Mouse (Mus musculus) heart, postnatal 0 days (tissue): ENCODE data around the gene Dcaf6. TPM values are rescaled to one million over a fixed set of nuclear protein-coding genes. Genes with fewer than 3 reads are reported as not detected.
A peak's percentile ranks its signal among the peaks of the same experiment; 100 is the strongest.

Experiments
- ATAC-seq: fragments of 200-750 bp; cut with Nextera tagmentation; 2 replicates; pipeline ENCODE4 v1.8.0; 2017; ENCODE audit warnings: low read depth, moderate number of reproducible peaks, moderate library complexity; ENCODE audit not compliant: insufficient read depth
- DNase-seq: peaks from one replicate; pipeline ENCODE4 v3.0.0-alpha.2; 2016; ENCODE audit warnings: low spot score
- H3K27ac ChIP-seq: fragments of 300-500 bp; sonication (generic); 2 replicates; pipeline ENCODE4 v1.5.1; 2014; ENCODE audit warnings: low read depth, mild to moderate bottlenecking
- H3K27me3 ChIP-seq: fragments of 300-500 bp; sonication (generic); 2 replicates; pipeline ENCODE4 v1.6.1; 2014; ENCODE audit warnings: low read length, mixed read lengths; ENCODE audit not compliant: control insufficient read depth, insufficient read depth
- H3K36me3 ChIP-seq: fragments of 300-500 bp; sonication (generic); replicated peaks from 2 replicates; pipeline ENCODE4 v1.6.1; 2014; ENCODE audit warnings: low read length, mixed read lengths; ENCODE audit not compliant: control insufficient read depth, insufficient read depth
- H3K4me1 ChIP-seq: fragments of 300-500 bp; sonication (generic); 2 replicates; pipeline ENCODE4 v1.6.1; 2014; ENCODE audit warnings: antibody characterized with exemption; ENCODE audit not compliant: control insufficient read depth, insufficient read depth
- H3K4me2 ChIP-seq: fragments of 300-500 bp; sonication (generic); 2 replicates; pipeline ENCODE4 v1.6.1; 2014; ENCODE audit warnings: low read depth, mild to moderate bottlenecking, low read length, moderate library complexity
- H3K4me3 ChIP-seq: fragments of 300-500 bp; sonication (generic); 2 replicates; pipeline ENCODE4 v1.5.1; 2014; ENCODE audit warnings: low read depth, low read length
- H3K9ac ChIP-seq: fragments of 300-500 bp; sonication (generic); replicated peaks from 2 replicates; pipeline ENCODE4 v1.6.1; 2014; ENCODE audit warnings: low read depth, low read length, mixed read lengths
- H3K9me3 ChIP-seq: fragments of 300-500 bp; sonication (generic); replicated peaks from 2 replicates; pipeline ENCODE4 v1.6.1; 2016; ENCODE audit warnings: low read length; ENCODE audit not compliant: control insufficient read depth
- CTCF ChIP-seq: IDR thresholded peaks from 2 replicates; pipeline ENCODE4 v1.5.1; 2016; ENCODE audit warnings: antibody characterized with exemption, control low read depth, low read depth
- EP300 ChIP-seq: IDR thresholded peaks from 2 replicates; pipeline ENCODE4 v1.6.1; 2016; ENCODE audit warnings: antibody characterized with exemption, low read depth
- WGBS: fragments of 180-500 bp; shearing (Covaris S2); extraction: QIAGEN DNeasy Blood & Tissue Kit; methylation state at CpG from one replicate; pipeline ENCODE4 v1.1.7; 2014; 5-methylcytosine and 5-hydroxymethylcytosine counted together
- polyA plus RNA-seq: library from polyadenylated mRNA; unstranded; fragments of >200 nt; fragmentation: Nextera tagmentation; extraction: Ambion mirVana; gene quantifications from 2 replicates; pipeline ENCODE4 v1.2.1, GENCODE M21; 2015
- total RNA-seq: library from RNA; depleted of rRNA; stranded (reverse); fragments of >200 nt; gene quantifications from 2 replicates; pipeline ENCODE4 v1.2.3, GENCODE M21; 2014; ENCODE audit warnings: low replicate concordance

The Dcaf6 gene
- total and polyA plus RNA-seq, 2 experiments from 2014 or later, result 21.5 to 24.1 TPM

- 83% methylated on average over 2 of the region's 2 CpGs for WGBS
- ATAC-seq, result no peak
Measured at GRCm38 (mm10) chr1:165486108-165486507, 25.8 kb upstream of the Dcaf6 start.

GRCm38 (mm10) chr1:165484688-165485233 lies 24.5 kb upstream of the Dcaf6 start, which contains the start of gene Adcy10:
Adcy10 (plus strand) TSS chr1:165485183.
- Histone ChIP-seq H3K9me3 (no peaks in the 10 kb centered on the region), H3K4me3 (no peak within 1 kb of the TSS), H3K4me2 (no peak within 1 kb of the TSS), H3K27ac (no peak within 1 kb of the TSS), H3K4me1 (no peaks in the 10 kb centered on the region), H3K9ac (no peak within 1 kb of the TSS), H3K27me3 (no peaks in the 10 kb centered on the region), H3K36me3 (peaks cover 36% of the 10 kb centered on the region)
- 87% methylated on average over 8 of the region's 8 CpGs for WGBS
- no peak for TF ChIP-seq EP300
- no peak for TF ChIP-seq CTCF
- DNase-seq (no peak), ATAC-seq (no peak)

More at GRCm38 (mm10) chr1:165486108-165486507, 25.8 kb upstream of the Dcaf6 start:
- no peak overlapping the region for H3K9ac ChIP-seq
- TF ChIP-seq EP300, result no peak
- peaks cover 24% of the 10 kb centered on the region for H3K36me3 ChIP-seq
- no peaks in the 10 kb centered on the region for H3K4me1 ChIP-seq
- H3K4me3 ChIP-seq, result no peak overlapping the region
- no peak overlapping the region for H3K27ac ChIP-seq
- DNase-seq, result no peak
- no peaks in the 10 kb centered on the region for H3K9me3 ChIP-seq
- no peaks in the 10 kb centered on the region for H3K27me3 ChIP-seq
- H3K4me2 ChIP-seq, result no peak overlapping the region

GRCm38 (mm10) chr1:165471490-165471889 lies 11.2 kb upstream of the Dcaf6 start:
- TF ChIP-seq EP300 (no peak), CTCF (no peak)
- ATAC-seq (no peak), DNase-seq (no peak)
- Histone ChIP-seq H3K9me3 (no peaks in the 10 kb centered on the region), H3K4me2 (no peak overlapping the region), H3K4me3 (no peak overlapping the region), H3K36me3 (no peaks in the 10 kb centered on the region), H3K4me1 (peaks cover 19% of the 10 kb centered on the region; the same call in 1 of the 2 replicates), H3K27me3 (no peaks in the 10 kb centered on the region), H3K9ac (no peak overlapping the region), H3K27ac (no peak overlapping the region)
- WGBS, result 75% methylated on average over 1 of the region's 1 CpGs

GRCm38 (mm10) chr1:165469717-165470116 lies 9.4 kb upstream of the Dcaf6 start:
- H3K4me1 ChIP-seq, result peaks cover 19% of the 10 kb centered on the region; the same call in 1 of the 2 replicates
- no peak for TF ChIP-seq CTCF
- TF ChIP-seq EP300, result no peak
- no peaks in the 10 kb centered on the region for H3K27me3 ChIP-seq
- no peak overlapping the region for H3K9ac ChIP-seq
- no peaks in the 10 kb centered on the region for H3K36me3 ChIP-seq
- H3K9me3 ChIP-seq, result no peaks in the 10 kb centered on the region
- H3K4me3 ChIP-seq, result no peak overlapping the region
- ATAC-seq, result no peak
- no peak overlapping the region for H3K4me2 ChIP-seq
- no peak for DNase-seq
- H3K27ac ChIP-seq, result 0 out of 2 replicates have a peak overlapping the region, but pooled peaks have one; percentile 8

- H3K4me1 ChIP-seq, result peaks cover 19% of the 10 kb centered on the region; the same call in 1 of the 2 replicates
- H3K27me3 ChIP-seq, result no peaks in the 10 kb centered on the region
- no peak overlapping the region for H3K4me3 ChIP-seq
- H3K9me3 ChIP-seq, result no peaks in the 10 kb centered on the region
- DNase-seq (no peak), ATAC-seq (no peak)
- no peak for TF ChIP-seq EP300
- no peak for TF ChIP-seq CTCF
- H3K36me3 ChIP-seq, result no peaks in the 10 kb centered on the region
- no peak overlapping the region for H3K4me2 ChIP-seq
- H3K27ac ChIP-seq, result no peak overlapping the region
- H3K9ac ChIP-seq, result no peak overlapping the region
Measured at GRCm38 (mm10) chr1:165468971-165469370, 8.7 kb upstream of the Dcaf6 start.

GRCm38 (mm10) chr1:165464574-165464973 lies 4.3 kb upstream of the Dcaf6 start:
- WGBS, result 81% methylated on average over 3 of the region's 3 CpGs
- Histone ChIP-seq H3K4me3 (no peak overlapping the region), H3K4me1 (peaks cover 6% of the 10 kb centered on the region; the same call in 1 of the 2 replicates), H3K36me3 (no peaks in the 10 kb centered on the region), H3K4me2 (no peak overlapping the region), H3K9me3 (no peaks in the 10 kb centered on the region), H3K27ac (no peak overlapping the region), H3K9ac (no peak overlapping the region), H3K27me3 (no peaks in the 10 kb centered on the region)
- no peak for ATAC-seq
- TF ChIP-seq EP300, result no peak
- DNase-seq, result no peak
